Mouse (Mus musculus): Measurements from ENCODE around the gene Tmem123. TPM values are rescaled to one million over a fixed set of nuclear protein-coding genes. Genes with fewer than 3 reads are reported as not detected.

Tmem123 gene
- polyA plus RNA-seq (2016; fragmentation: Nextera tagmentation; extraction: Ambion mirVana), result 119 and 122 TPM in 2 replicates

- peaks cover 24% of the 10 kb centered on the region for H3K27me3 ChIP-seq (ENCODE audit: low read depth, poor library complexity, severe bottlenecking)
- H3K9me3 ChIP-seq (replicated peaks), result peaks cover 6% of the 10 kb centered on the region
- peaks cover 39% of the 10 kb centered on the region for H3K4me1 ChIP-seq
- peak within 1 kb of the TSS; percentile 73 for H3K4me3 ChIP-seq
- peak within 1 kb of the TSS; percentile 93 for H3K27ac ChIP-seq (replicated peaks)
- under 1% methylated on average over 52 of the region's 52 CpGs for WGBS
- peak; percentile 100 for DNase-seq (ENCODE audit: low spot score)
- H3K36me3 ChIP-seq, result peaks cover 7% of the 10 kb centered on the region
Observed at GRCm38 (mm10) chr9:7763614-7764300, at the start of gene Tmem123. TSS of gene Tmem123 (plus strand) at chr9:7764041.

GRCm38 (mm10) chr9:7714062-7714907, 49.6 kb upstream of the Tmem123 start:
- H3K9me3 ChIP-seq (replicated peaks), result no peaks in the 10 kb centered on the region
- no peaks in the 10 kb centered on the region for H3K36me3 ChIP-seq
- no peaks in the 10 kb centered on the region for H3K27me3 ChIP-seq (ENCODE audit: low read depth, poor library complexity, severe bottlenecking)
- 48% methylated on average over 4 of the region's 4 CpGs for WGBS
- DNase-seq (ENCODE audit: low spot score), result peak; percentile 27
- no peaks in the 10 kb centered on the region for H3K4me1 ChIP-seq
- no peak overlapping the region for H3K4me3 ChIP-seq
- H3K27ac ChIP-seq (replicated peaks), result no peak overlapping the region

- Histone ChIP-seq H3K4me1 (no peaks in the 10 kb centered on the region), H3K27me3 (ENCODE audit: low read depth, poor library complexity, severe bottlenecking) (no peaks in the 10 kb centered on the region), H3K36me3 (no peaks in the 10 kb centered on the region), H3K9me3 (replicated peaks) (no peaks in the 10 kb centered on the region), H3K27ac (replicated peaks) (no peak overlapping the region), H3K4me3 (no peak overlapping the region)
- 88% methylated on average over 2 of the region's 2 CpGs for WGBS
- DNase-seq (ENCODE audit: low spot score), result no peak
Observed at GRCm38 (mm10) chr9:7714908-7715175, 49.0 kb upstream of the Tmem123 start.

GRCm38 (mm10) chr9:7721543-7721942, 42.3 kb upstream of the Tmem123 start:
- WGBS, result 93% methylated on average over 1 of the region's 1 CpGs
- H3K27me3 ChIP-seq (ENCODE audit: low read depth, poor library complexity, severe bottlenecking), result no peaks in the 10 kb centered on the region
- H3K27ac ChIP-seq (replicated peaks), result no peak overlapping the region
- DNase-seq (ENCODE audit: low spot score), result no peak
- H3K4me3 ChIP-seq, result no peak overlapping the region
- no peaks in the 10 kb centered on the region for H3K9me3 ChIP-seq (replicated peaks)
- H3K4me1 ChIP-seq, result no peaks in the 10 kb centered on the region
- H3K36me3 ChIP-seq, result no peaks in the 10 kb centered on the region

- Histone ChIP-seq H3K9me3 (replicated peaks) (no peaks in the 10 kb centered on the region), H3K36me3 (no peaks in the 10 kb centered on the region), H3K27ac (replicated peaks) (no peak overlapping the region), H3K27me3 (ENCODE audit: low read depth, poor library complexity, severe bottlenecking) (no peaks in the 10 kb centered on the region), H3K4me3 (no peak overlapping the region), H3K4me1 (no peaks in the 10 kb centered on the region)
- 88% methylated on average over 4 of the region's 4 CpGs for WGBS
- no peak for DNase-seq (ENCODE audit: low spot score)
Observed at GRCm38 (mm10) chr9:7728997-7729396, 34.8 kb upstream of the Tmem123 start.

- 96% methylated on average over 1 of the region's 1 CpGs for WGBS
- no peak for DNase-seq (ENCODE audit: low spot score)
- H3K9me3 ChIP-seq (replicated peaks), result no peaks in the 10 kb centered on the region; the same call in 1 of the 2 replicates
- H3K36me3 ChIP-seq, result no peaks in the 10 kb centered on the region
- H3K4me1 ChIP-seq, result no peaks in the 10 kb centered on the region
- no peak overlapping the region for H3K27ac ChIP-seq (replicated peaks)
- H3K4me3 ChIP-seq, result no peak overlapping the region
- no peaks in the 10 kb centered on the region for H3K27me3 ChIP-seq (ENCODE audit: low read depth, poor library complexity, severe bottlenecking)
Observed at GRCm38 (mm10) chr9:7742696-7743095, 21.1 kb upstream of the Tmem123 start.

- H3K27me3 ChIP-seq (ENCODE audit: low read depth, poor library complexity, severe bottlenecking), result no peaks in the 10 kb centered on the region
- H3K9me3 ChIP-seq (replicated peaks), result no peaks in the 10 kb centered on the region; the same call in 1 of the 2 replicates
- H3K27ac ChIP-seq (replicated peaks), result no peak overlapping the region
- H3K4me3 ChIP-seq, result no peak overlapping the region
- no peaks in the 10 kb centered on the region for H3K4me1 ChIP-seq
- 80% methylated on average over 1 of the region's 1 CpGs for WGBS
- DNase-seq (ENCODE audit: low spot score), result no peak
- H3K36me3 ChIP-seq, result no peaks in the 10 kb centered on the region
Observed at GRCm38 (mm10) chr9:7744156-7744555, 19.7 kb upstream of the Tmem123 start.

GRCm38 (mm10) chr9:7748881-7749280, 15.0 kb upstream of the Tmem123 start:
- no peaks in the 10 kb centered on the region for H3K4me1 ChIP-seq

GRCm38 (mm10) chr9:7749537-7749936, 14.3 kb upstream of the Tmem123 start:
- Histone ChIP-seq H3K9me3 (replicated peaks) (no peaks in the 10 kb centered on the region), H3K27ac (replicated peaks) (no peak overlapping the region), H3K4me3 (no peak overlapping the region), H3K27me3 (ENCODE audit: low read depth, poor library complexity, severe bottlenecking) (no peaks in the 10 kb centered on the region), H3K4me1 (no peaks in the 10 kb centered on the region), H3K36me3 (no peaks in the 10 kb centered on the region)
- WGBS, result 83% methylated on average over 4 of the region's 4 CpGs
- no peak for DNase-seq (ENCODE audit: low spot score)

More at GRCm38 (mm10) chr9:7748881-7749280, 15.0 kb upstream of the Tmem123 start:
- no peak overlapping the region for H3K4me3 ChIP-seq
- H3K27ac ChIP-seq (replicated peaks), result no peak overlapping the region
- H3K9me3 ChIP-seq (replicated peaks), result no peaks in the 10 kb centered on the region
- 92% methylated on average over 3 of the region's 3 CpGs for WGBS
- H3K27me3 ChIP-seq (ENCODE audit: low read depth, poor library complexity, severe bottlenecking), result no peaks in the 10 kb centered on the region
- no peak for DNase-seq (ENCODE audit: low spot score)
- H3K36me3 ChIP-seq, result no peaks in the 10 kb centered on the region

- peaks cover under 1% of the 10 kb centered on the region; the same call in 1 of the 2 replicates for H3K27me3 ChIP-seq (ENCODE audit: low read depth, poor library complexity, severe bottlenecking)
- H3K4me3 ChIP-seq, result no peak overlapping the region
- peaks cover 10% of the 10 kb centered on the region for H3K9me3 ChIP-seq (replicated peaks)
- H3K36me3 ChIP-seq, result 0 out of 2 replicates have a peak, but pooled peaks cover 3% of the 10 kb centered on the region
- H3K27ac ChIP-seq (replicated peaks), result no peak overlapping the region
- DNase-seq (ENCODE audit: low spot score), result no peak
- 89% methylated on average over 2 of the region's 2 CpGs for WGBS
- H3K4me1 ChIP-seq, result no peaks in the 10 kb centered on the region
Observed at GRCm38 (mm10) chr9:7755889-7756423, 7.9 kb upstream of the Tmem123 start.

GRCm38 (mm10) chr9:7761906-7762455, 1.9 kb upstream of the Tmem123 start:
- H3K27ac ChIP-seq (replicated peaks), result no peak overlapping the region

GRCm38 (mm10) chr9:7762741-7763140, 1.1 kb upstream of the Tmem123 start:
- Histone ChIP-seq H3K27ac (replicated peaks) (no peak overlapping the region), H3K9me3 (replicated peaks) (peaks cover 8% of the 10 kb centered on the region), H3K4me1 (peaks cover 29% of the 10 kb centered on the region), H3K36me3 (0 out of 2 replicates have a peak, but pooled peaks cover 3% of the 10 kb centered on the region), H3K27me3 (ENCODE audit: low read depth, poor library complexity, severe bottlenecking) (peaks cover 24% of the 10 kb centered on the region), H3K4me3 (no peak overlapping the region)
- DNase-seq (ENCODE audit: low spot score), result no peak
- WGBS, result 72% methylated on average over 3 of the region's 3 CpGs

More at GRCm38 (mm10) chr9:7761906-7762455, 1.9 kb upstream of the Tmem123 start:
- H3K27me3 ChIP-seq (ENCODE audit: low read depth, poor library complexity, severe bottlenecking), result peaks cover 24% of the 10 kb centered on the region
- H3K4me3 ChIP-seq, result no peak overlapping the region
- H3K36me3 ChIP-seq, result 0 out of 2 replicates have a peak, but pooled peaks cover 3% of the 10 kb centered on the region
- WGBS, result 31% methylated on average over 17 of the region's 17 CpGs
- peaks cover 10% of the 10 kb centered on the region for H3K9me3 ChIP-seq (replicated peaks)
- H3K4me1 ChIP-seq, result peaks cover 22% of the 10 kb centered on the region
- no peak for DNase-seq (ENCODE audit: low spot score)

Data from midbrain, embryonic 10.5 days (tissue).